Mouse (Mus musculus) heart, postnatal 0 days (tissue): ENCODE measurements around the gene Rpa2. TPM values are rescaled to one million over a fixed set of nuclear protein-coding genes. Genes with fewer than 3 reads are reported as not detected.
"Not testable (repeated sequence)": the region's sequence is repeated elsewhere in the genome, so short reads cannot be mapped to it uniquely, and the experiment has no call there.

Source experiments
- ATAC-seq: fragments of 200-750 bp; cut with Nextera tagmentation; 2 replicates; pipeline ENCODE4 v1.8.0; 2017; ENCODE audit warnings: low read depth, moderate number of reproducible peaks, moderate library complexity; ENCODE audit not compliant: insufficient read depth
- DNase-seq: peaks from one replicate; pipeline ENCODE4 v3.0.0-alpha.2; 2016; ENCODE audit warnings: low spot score
- H3K27ac ChIP-seq: fragments of 300-500 bp; sonication (generic); 2 replicates; pipeline ENCODE4 v1.5.1; 2014; ENCODE audit warnings: low read depth, mild to moderate bottlenecking
- H3K27me3 ChIP-seq: fragments of 300-500 bp; sonication (generic); 2 replicates; pipeline ENCODE4 v1.6.1; 2014; ENCODE audit warnings: low read length, mixed read lengths; ENCODE audit not compliant: control insufficient read depth, insufficient read depth
- H3K36me3 ChIP-seq: fragments of 300-500 bp; sonication (generic); replicated peaks from 2 replicates; pipeline ENCODE4 v1.6.1; 2014; ENCODE audit warnings: low read length, mixed read lengths; ENCODE audit not compliant: control insufficient read depth, insufficient read depth
- H3K4me1 ChIP-seq: fragments of 300-500 bp; sonication (generic); 2 replicates; pipeline ENCODE4 v1.6.1; 2014; ENCODE audit warnings: antibody characterized with exemption; ENCODE audit not compliant: control insufficient read depth, insufficient read depth
- H3K4me2 ChIP-seq: fragments of 300-500 bp; sonication (generic); 2 replicates; pipeline ENCODE4 v1.6.1; 2014; ENCODE audit warnings: low read depth, mild to moderate bottlenecking, low read length, moderate library complexity
- H3K4me3 ChIP-seq: fragments of 300-500 bp; sonication (generic); 2 replicates; pipeline ENCODE4 v1.5.1; 2014; ENCODE audit warnings: low read depth, low read length
- H3K9ac ChIP-seq: fragments of 300-500 bp; sonication (generic); replicated peaks from 2 replicates; pipeline ENCODE4 v1.6.1; 2014; ENCODE audit warnings: low read depth, low read length, mixed read lengths
- H3K9me3 ChIP-seq: fragments of 300-500 bp; sonication (generic); replicated peaks from 2 replicates; pipeline ENCODE4 v1.6.1; 2016; ENCODE audit warnings: low read length; ENCODE audit not compliant: control insufficient read depth
- CTCF ChIP-seq: IDR thresholded peaks from 2 replicates; pipeline ENCODE4 v1.5.1; 2016; ENCODE audit warnings: antibody characterized with exemption, control low read depth, low read depth
- EP300 ChIP-seq: IDR thresholded peaks from 2 replicates; pipeline ENCODE4 v1.6.1; 2016; ENCODE audit warnings: antibody characterized with exemption, low read depth
- WGBS: fragments of 180-500 bp; shearing (Covaris S2); extraction: QIAGEN DNeasy Blood & Tissue Kit; methylation state at CpG from one replicate; pipeline ENCODE4 v1.1.7; 2014; 5-methylcytosine and 5-hydroxymethylcytosine counted together
- polyA plus RNA-seq: library from polyadenylated mRNA; unstranded; fragments of >200 nt; fragmentation: Nextera tagmentation; extraction: Ambion mirVana; gene quantifications from 2 replicates; pipeline ENCODE4 v1.2.1, GENCODE M21; 2015
- total RNA-seq: library from RNA; depleted of rRNA; stranded (reverse); fragments of >200 nt; gene quantifications from 2 replicates; pipeline ENCODE4 v1.2.3, GENCODE M21; 2014; ENCODE audit warnings: low replicate concordance

Rpa2 gene
- total and polyA plus RNA-seq, 2 experiments from 2014 or later: 26.1 to 32.0 TPM

DNA sequence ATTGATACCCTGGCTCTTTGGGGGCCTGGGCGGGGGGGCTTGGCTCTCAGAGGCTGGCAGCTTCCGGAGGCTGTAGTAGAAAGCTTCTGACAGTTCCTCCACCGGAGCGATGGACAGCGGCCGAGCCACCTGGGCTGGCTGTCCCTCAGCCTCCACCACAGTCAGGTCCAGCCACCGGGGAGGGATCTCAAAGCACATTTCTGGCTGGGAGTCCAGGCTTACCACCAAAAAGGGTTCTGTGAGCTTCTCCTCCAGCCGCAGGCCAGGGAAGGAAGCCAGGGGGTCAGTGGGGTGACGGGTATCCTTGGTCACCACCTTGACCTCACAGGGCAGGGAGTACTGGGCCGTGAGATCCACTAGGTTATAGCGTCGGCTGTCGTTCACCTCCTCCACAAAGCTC is 17.1 kb downstream of the Rpa2 start:
- WGBS: 90% methylated on average over 13 of the region's 13 CpGs
- H3K27ac ChIP-seq: no peak overlapping the region
- H3K9ac ChIP-seq: no peak overlapping the region
- H3K36me3 ChIP-seq: no peaks in the 10 kb centered on the region
- H3K4me1 ChIP-seq: no peaks in the 10 kb centered on the region
- H3K27me3 ChIP-seq: no peaks in the 10 kb centered on the region
- ATAC-seq: no peak
- TF ChIP-seq CTCF: no peak
- TF ChIP-seq EP300: no peak
- no peak overlapping the region for H3K4me2 ChIP-seq
- no peak overlapping the region for H3K4me3 ChIP-seq
- no peak for DNase-seq
- H3K9me3 ChIP-seq: no peaks in the 10 kb centered on the region

DNA sequence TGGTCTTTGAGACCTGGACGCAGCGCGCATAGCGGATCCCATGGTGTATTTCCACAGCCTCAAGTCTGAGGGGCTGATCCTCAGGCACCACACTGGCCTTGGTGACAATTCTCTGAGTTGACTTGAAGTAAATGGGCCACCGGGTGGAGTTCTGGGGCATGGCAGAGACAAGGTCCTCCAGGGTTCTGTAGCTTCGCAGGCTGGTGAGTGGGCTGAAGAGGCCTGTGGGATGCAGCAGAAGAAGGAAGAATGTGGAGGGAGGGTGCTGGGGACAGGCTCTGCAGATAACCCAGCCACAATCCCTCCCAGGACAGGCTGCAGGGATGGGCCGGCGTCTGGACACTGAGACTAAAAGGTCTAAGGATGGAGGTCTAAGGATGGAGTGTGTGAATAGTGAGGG is 21.6 kb downstream of the Rpa2 start:
- H3K27me3 ChIP-seq: peaks cover under 1% of the 10 kb centered on the region; the same call in 1 of the 2 replicates
- H3K9ac ChIP-seq: no peak overlapping the region
- no peak overlapping the region for H3K4me3 ChIP-seq
- H3K4me1 ChIP-seq: no peaks in the 10 kb centered on the region
- no peaks in the 10 kb centered on the region for H3K36me3 ChIP-seq
- no peak overlapping the region for H3K27ac ChIP-seq
- H3K9me3 ChIP-seq: no peaks in the 10 kb centered on the region
- TF ChIP-seq CTCF (no peak), EP300 (no peak)
- H3K4me2 ChIP-seq: no peak overlapping the region
- ATAC-seq (no peak), DNase-seq (no peak)
- 68% methylated on average over 8 of the region's 8 CpGs for WGBS

DNA sequence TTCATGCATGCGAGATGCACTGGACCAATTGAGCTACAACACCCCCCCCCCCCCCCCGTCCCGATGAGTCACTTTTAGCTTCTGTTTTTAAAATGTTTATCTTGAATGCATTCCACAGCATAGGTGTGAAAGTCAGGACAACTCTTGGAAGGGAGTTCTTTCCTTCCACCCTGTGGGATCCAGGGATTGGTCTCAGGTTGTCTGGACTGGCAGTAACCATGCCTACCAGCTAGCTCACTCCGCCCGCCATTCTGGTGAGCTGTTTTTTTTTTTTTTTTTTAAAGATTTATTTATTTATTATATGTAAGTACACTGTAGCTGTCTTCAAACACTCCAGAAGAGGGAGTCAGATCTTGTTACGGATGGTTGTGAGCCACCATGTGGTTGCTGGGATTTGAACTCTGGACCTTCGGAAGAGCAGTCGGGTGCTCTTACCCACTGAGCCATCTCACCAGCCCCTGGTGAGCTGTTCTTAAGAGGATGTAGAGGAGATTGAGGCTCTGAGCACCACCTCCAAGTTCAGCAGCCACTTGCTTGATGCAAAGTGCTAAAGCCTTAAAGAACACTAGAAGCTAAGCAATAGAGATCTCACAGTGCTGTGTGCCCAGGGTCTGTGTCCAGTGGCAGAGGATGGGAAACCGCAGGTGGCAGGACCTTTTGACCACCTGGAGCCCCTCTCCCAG is 25.3 kb downstream of the Rpa2 start:
- H3K4me2 ChIP-seq, H3K36me3 ChIP-seq, H3K4me1 ChIP-seq, ATAC-seq, H3K27ac ChIP-seq, H3K9me3 ChIP-seq, H3K27me3 ChIP-seq, DNase-seq, H3K4me3 ChIP-seq, H3K9ac ChIP-seq: not testable (repeated sequence)
- WGBS: 75% methylated on average over 8 of the region's 9 CpGs

DNA sequence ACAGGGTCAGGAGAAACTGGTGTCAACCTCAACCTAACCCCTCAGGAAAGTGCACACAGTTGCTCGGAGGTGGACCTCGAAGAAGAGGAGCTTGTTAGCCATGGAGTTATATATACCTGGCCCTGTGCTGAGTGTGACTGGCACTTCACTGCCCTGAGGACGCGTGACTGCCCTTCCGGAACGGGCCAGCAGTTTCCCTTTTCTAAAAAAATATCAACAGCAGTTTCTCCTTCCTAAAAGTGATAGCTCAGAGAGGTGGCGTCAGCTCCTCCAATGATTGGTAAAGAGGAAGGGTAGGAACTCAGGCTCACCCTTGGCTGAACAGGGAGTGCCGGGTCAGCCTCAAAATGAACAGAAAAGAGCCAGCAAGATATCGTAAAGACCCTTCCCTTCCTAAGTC is 25.9 kb downstream of the Rpa2 start:
- H3K36me3 ChIP-seq: no peaks in the 10 kb centered on the region
- H3K27ac ChIP-seq: no peak overlapping the region
- no peak overlapping the region for H3K4me2 ChIP-seq
- ATAC-seq: no peak
- no peak overlapping the region for H3K4me3 ChIP-seq
- TF ChIP-seq CTCF: no peak
- TF ChIP-seq EP300: no peak
- peaks cover 7% of the 10 kb centered on the region; the same call in 1 of the 2 replicates for H3K27me3 ChIP-seq
- no peaks in the 10 kb centered on the region for H3K9me3 ChIP-seq
- WGBS: 67% methylated on average over 9 of the region's 9 CpGs
- no peaks in the 10 kb centered on the region for H3K4me1 ChIP-seq
- DNase-seq: no peak
- H3K9ac ChIP-seq: no peak overlapping the region

DNA sequence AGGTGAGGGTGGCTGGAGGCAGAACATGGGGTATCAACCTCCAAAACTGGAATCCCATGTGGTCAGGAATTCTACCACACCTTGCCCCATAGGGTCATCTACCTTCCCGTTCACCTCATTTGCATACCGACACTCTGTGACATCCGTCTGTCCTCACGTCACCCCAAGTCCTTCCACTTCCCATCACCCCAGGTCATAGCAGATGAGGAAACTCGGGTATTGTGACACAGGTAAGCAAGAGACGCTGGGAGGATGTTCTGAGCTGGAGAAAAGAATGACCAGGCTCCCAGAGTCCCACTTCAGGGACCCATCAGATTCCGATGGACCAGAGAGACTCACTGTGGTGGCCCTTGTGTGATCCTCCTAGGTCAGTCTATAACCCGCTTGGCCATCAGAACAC is 26.6 kb downstream of the Rpa2 start:
- 62% methylated on average over 8 of the region's 8 CpGs for WGBS
- DNase-seq: no peak

DNA sequence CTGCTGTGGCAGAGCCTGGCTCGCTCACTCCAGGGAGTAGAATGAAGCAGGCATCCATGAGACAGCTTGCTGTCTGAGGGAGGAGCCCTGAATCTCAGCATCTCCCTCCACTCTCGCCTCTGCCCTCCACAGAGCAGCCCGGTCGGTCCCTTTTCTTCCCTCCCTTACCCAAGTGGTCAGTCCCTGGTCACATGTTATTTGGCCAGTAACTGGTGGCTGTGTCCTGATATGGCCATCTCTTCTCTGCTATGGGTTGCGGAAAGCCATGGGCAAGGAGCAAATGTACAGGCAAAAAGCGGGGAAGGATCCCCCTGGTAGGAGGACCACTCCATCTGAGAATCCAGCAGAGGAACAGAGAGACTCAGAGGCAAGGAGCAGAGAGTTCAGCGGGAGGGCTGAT is 27.0 kb downstream of the Rpa2 start:
- H3K9ac ChIP-seq: no peak overlapping the region
- DNase-seq (no peak), ATAC-seq (no peak)
- 51% methylated on average over 7 of the region's 7 CpGs for WGBS
- H3K9me3 ChIP-seq: no peaks in the 10 kb centered on the region
- H3K4me2 ChIP-seq: peak overlapping the region; percentile 55
- H3K36me3 ChIP-seq: no peaks in the 10 kb centered on the region
- H3K4me1 ChIP-seq: no peaks in the 10 kb centered on the region
- TF ChIP-seq EP300 (no peak), CTCF (no peak)
- peak overlapping the region; percentile 41 for H3K4me3 ChIP-seq
- peaks cover 7% of the 10 kb centered on the region; the same call in 1 of the 2 replicates for H3K27me3 ChIP-seq
- no peak overlapping the region for H3K27ac ChIP-seq

More for the DNA sequence above, 26.6 kb downstream of the Rpa2 start:
- Histone ChIP-seq H3K27ac (no peak overlapping the region), H3K9ac (no peak overlapping the region), H3K36me3 (no peaks in the 10 kb centered on the region), H3K4me1 (no peaks in the 10 kb centered on the region), H3K9me3 (no peaks in the 10 kb centered on the region), H3K4me3 (no peak overlapping the region), H3K4me2 (no peak overlapping the region), H3K27me3 (peaks cover 7% of the 10 kb centered on the region; the same call in 1 of the 2 replicates)
- no peak for ATAC-seq
- TF ChIP-seq CTCF: no peak
